ENCODE assay signal across 9 mouse cellular contexts in genomic region chr5:120424039-120424438, GRCm38 (mm10). TPM values are rescaled to one million over a fixed set of nuclear protein-coding genes. Genes with fewer than 3 reads are reported as not detected.
DNase-seq lines count a peak whose midpoint lies in the region; ATAC-seq and TF ChIP-seq lines count a peak whose summit lies in the region.
"Had no signal": no experiment of that assay in that cellular context is flagged by ENCODE, and none has a peak within 500 bp of the region (broad histone marks: within the 10 kb centered on the region; RNA-seq: fewer than 3 reads in every experiment).

No protein-coding gene starts in this region.

- 2% methylated on average over 19 of the region's 19 CpGs for WGBS in forebrain, embryonic 13.5 days
- WGBS in hindbrain, postnatal 0 days = 2% methylated on average over 19 of the region's 19 CpGs

- peak; percentile 51 for DNase-seq in cerebellum, postnatal 14 days
- DNase-seq in cerebellum, adult 9-11 months = no peak
- peak; percentile 64 for DNase-seq in adipocyte (ENCODE audit: low spot score)
- DNase-seq in hindbrain, postnatal 0 days (ENCODE audit: low spot score) = peak; percentile 78
- peak; percentile 81 for DNase-seq in lung, postnatal 10 days
- peak; percentile 90 for DNase-seq in retina, embryonic 14.5 days (ENCODE audit: low spot score)
- no peak for DNase-seq in MN1 (ENCODE audit: low spot score)

- ATAC-seq in forebrain, embryonic 13.5 days = no peak
- ATAC-seq in hindbrain, postnatal 0 days = no peak

- peaks cover 96% of the 10 kb centered on the region for H3K27me3 ChIP-seq in forebrain, embryonic 13.5 days
- H3K27me3 ChIP-seq in hindbrain, postnatal 0 days (ENCODE audit: insufficient read depth, low read length) = peaks cover 41% of the 10 kb centered on the region

- no peaks in the 10 kb centered on the region for H3K9me3 ChIP-seq in forebrain, embryonic 13.5 days (replicated peaks)
- no peaks in the 10 kb centered on the region for H3K9me3 ChIP-seq in hindbrain, postnatal 0 days (ENCODE audit: low read length)
- H3K9me3 ChIP-seq: heart, embryonic 13.5 days had no signal

- 0 out of 2 replicates have a peak overlapping the region, but pooled peaks have one; percentile 1 for H3K4me3 ChIP-seq in forebrain, embryonic 13.5 days
- H3K4me3 ChIP-seq in hindbrain, postnatal 0 days (ENCODE audit: low read length) = peak overlapping the region; percentile 30
- H3K4me3 ChIP-seq: heart, embryonic 13.5 days had no signal

- 0 out of 2 replicates have a peak overlapping the region, but pooled peaks have one; percentile 26 for H3K27ac ChIP-seq in forebrain, embryonic 13.5 days
- H3K27ac ChIP-seq in hindbrain, postnatal 0 days = peak overlapping the region; percentile 82
- H3K27ac ChIP-seq: heart, embryonic 13.5 days had no signal

- peak overlapping the region; percentile 6 for H3K4me2 ChIP-seq in forebrain, embryonic 13.5 days
- H3K4me2 ChIP-seq in hindbrain, postnatal 0 days (ENCODE audit: low read depth, low read length) = peak overlapping the region; percentile 51
- H3K4me2 ChIP-seq: heart, embryonic 13.5 days had no signal

- H3K4me1 ChIP-seq in forebrain, embryonic 13.5 days = peaks cover 17% of the 10 kb centered on the region
- no peaks in the 10 kb centered on the region for H3K4me1 ChIP-seq in hindbrain, postnatal 0 days (ENCODE audit: insufficient read depth, low read length)
- H3K4me1 ChIP-seq: heart, embryonic 13.5 days had no signal

- 0 out of 2 replicates have a peak, but pooled peaks have one; percentile 21 for TF ChIP-seq CTCF in hindbrain, postnatal 0 days (IDR thresholded peaks at IDR 0.05; ENCODE audit: low read depth)

- no peak overlapping the region for H3K9ac ChIP-seq in forebrain, embryonic 13.5 days
- peak overlapping the region; percentile 55 for H3K9ac ChIP-seq in hindbrain, postnatal 0 days (replicated peaks; ENCODE audit: low read length)
- H3K9ac ChIP-seq: heart, embryonic 13.5 days had no signal

- no peaks in the 10 kb centered on the region for H3K36me3 ChIP-seq in forebrain, embryonic 13.5 days (ENCODE audit: poor library complexity, severe bottlenecking)
- H3K36me3 ChIP-seq in hindbrain, postnatal 0 days (ENCODE audit: insufficient read depth, low read length) = no peaks in the 10 kb centered on the region
- H3K36me3 ChIP-seq: heart, embryonic 13.5 days had no signal

RNA-seq across cellular contexts. Expression of gene Lhx5, which starts 7.5 kb away (rescaled TPM):
- 9.6 and 16.0 TPM in 2 replicates for polyA plus RNA-seq in forebrain, embryonic 13.5 days (2015; fragmentation: Nextera tagmentation; extraction: Ambion mirVana)
- 26.2 and 31.0 TPM in 2 replicates for total RNA-seq in hindbrain, postnatal 0 days (2014; rRNA removed)
- 14.0 and 15.2 TPM in 2 replicates for polyA plus RNA-seq in hindbrain, postnatal 0 days (2015; fragmentation: Nextera tagmentation; extraction: Ambion mirVana)
- polyA plus RNA-seq: heart, embryonic 13.5 days had no signal

RNA-seq across cellular contexts. Expression of gene Sdsl, which starts 48.6 kb away (rescaled TPM):
- polyA plus RNA-seq in forebrain, embryonic 13.5 days (2015; fragmentation: Nextera tagmentation; extraction: Ambion mirVana) = 4.8 and 5.1 TPM in 2 replicates
- 4.6 and 6.0 TPM in 2 replicates for total RNA-seq in hindbrain, postnatal 0 days (2014; rRNA removed)
- polyA plus RNA-seq in hindbrain, postnatal 0 days (2015; fragmentation: Nextera tagmentation; extraction: Ambion mirVana) = 7.8 and 8.1 TPM in 2 replicates

RNA-seq across cellular contexts. Expression of gene Sds, which starts 52.3 kb away (rescaled TPM):
- not detected in 2 replicates for polyA plus RNA-seq in forebrain, embryonic 13.5 days (2015; fragmentation: Nextera tagmentation; extraction: Ambion mirVana)
- 0.50 TPM in 1 of 2 replicates, not detected in the other for total RNA-seq in hindbrain, postnatal 0 days (2014; rRNA removed)
- polyA plus RNA-seq in hindbrain, postnatal 0 days (2015; fragmentation: Nextera tagmentation; extraction: Ambion mirVana) = 0.20 and 0.59 TPM in 2 replicates
- polyA plus RNA-seq: heart, embryonic 13.5 days had no signal

Comparison
In these comparisons a context has a peak if more than half of its experiments do, and no peak if none do; other contexts are left out.
1. DNase-seq: peak in cerebellum, postnatal 14 days (2 of 2), adipocyte (single experiment), hindbrain, postnatal 0 days (single experiment), lung, postnatal 10 days (single experiment) and retina, embryonic 14.5 days (single experiment); none in cerebellum, adult 9-11 months (single experiment) and MN1 (single experiment).